Mouse (Mus musculus): ENCODE data around the gene Atp6v1e2. TPM values are rescaled to one million over a fixed set of nuclear protein-coding genes. Genes with fewer than 3 reads are reported as not detected.

Atp6v1e2 gene
- polyA plus RNA-seq (2015; fragmentation: Nextera tagmentation; extraction: Ambion mirVana): not detected in 2 replicates

DNA sequence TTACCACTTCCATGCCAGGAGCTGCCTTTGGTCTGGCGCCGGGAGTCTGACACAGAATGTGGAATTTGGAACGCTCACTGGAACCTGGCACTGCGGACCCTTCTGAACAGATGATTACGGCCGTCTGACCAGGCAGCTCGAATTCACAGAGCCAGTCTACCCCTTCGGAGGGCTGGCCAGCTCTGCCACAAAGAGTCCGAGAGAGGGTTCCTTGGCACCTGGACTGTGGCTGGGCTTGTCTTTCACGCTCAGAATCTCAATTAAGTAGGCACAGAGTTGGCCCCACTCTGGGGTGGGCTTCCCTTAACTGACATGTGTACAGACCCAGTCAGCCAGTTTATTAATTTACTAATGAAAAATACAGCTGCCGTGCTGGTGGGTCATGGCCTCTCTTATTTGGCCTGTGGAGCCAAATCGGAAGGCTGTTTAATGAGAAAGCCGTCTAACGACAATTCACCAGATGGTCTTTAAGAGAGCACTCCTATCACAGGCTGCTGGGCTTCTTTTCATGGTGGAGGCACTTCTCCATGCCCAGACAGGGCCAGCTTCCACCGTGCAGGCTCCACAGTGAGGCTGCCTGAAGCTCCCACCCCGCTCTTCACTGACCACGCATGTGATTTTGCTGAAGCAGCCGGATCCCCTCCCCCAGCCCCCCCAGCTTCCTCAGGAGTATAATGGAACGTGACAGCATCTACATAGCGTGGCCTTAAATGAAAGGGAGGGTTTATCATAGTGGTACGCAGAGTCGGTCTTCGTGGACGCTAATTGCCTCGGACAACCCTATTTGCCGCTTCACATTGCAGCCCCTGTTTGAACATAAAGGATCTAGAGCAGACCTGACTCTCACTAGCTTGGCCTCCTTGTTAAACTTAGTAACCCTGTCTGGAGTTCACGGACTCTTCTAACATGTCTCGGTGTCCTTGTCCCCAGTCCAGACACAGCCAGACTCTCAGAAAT lies at the start of gene Atp6v1e2:
Gene Atp6v1e2 (minus strand): TSS at position 58 of the 957 bp plus-strand sequence.
- TF ChIP-seq EP300 (IDR thresholded peaks at IDR 0.05; ENCODE audit: low read depth) (no peak), CTCF (IDR thresholded peaks at IDR 0.05; ENCODE audit: low read depth) (no peak)
- Histone ChIP-seq H3K4me2 (ENCODE audit: low read depth, low read length) (no peak within 1 kb of the TSS), H3K27me3 (ENCODE audit: insufficient read depth, low read length) (no peaks in the 10 kb centered on the region), H3K9me3 (ENCODE audit: low read length) (no peaks in the 10 kb centered on the region), H3K27ac (ENCODE audit: low read depth) (no peak within 1 kb of the TSS), H3K4me3 (ENCODE audit: low read depth, low read length) (no peak within 1 kb of the TSS), H3K4me1 (ENCODE audit: insufficient read depth) (no peaks in the 10 kb centered on the region), H3K9ac (replicated peaks) (no peak within 1 kb of the TSS), H3K36me3 (replicated peaks; ENCODE audit: insufficient read depth, low read length) (no peaks in the 10 kb centered on the region)
- WGBS (ENCODE audit: insufficient replicate concordance): 83% methylated on average over 28 of the region's 28 CpGs
- ATAC-seq (no peak), DNase-seq (no peak)

DNA sequence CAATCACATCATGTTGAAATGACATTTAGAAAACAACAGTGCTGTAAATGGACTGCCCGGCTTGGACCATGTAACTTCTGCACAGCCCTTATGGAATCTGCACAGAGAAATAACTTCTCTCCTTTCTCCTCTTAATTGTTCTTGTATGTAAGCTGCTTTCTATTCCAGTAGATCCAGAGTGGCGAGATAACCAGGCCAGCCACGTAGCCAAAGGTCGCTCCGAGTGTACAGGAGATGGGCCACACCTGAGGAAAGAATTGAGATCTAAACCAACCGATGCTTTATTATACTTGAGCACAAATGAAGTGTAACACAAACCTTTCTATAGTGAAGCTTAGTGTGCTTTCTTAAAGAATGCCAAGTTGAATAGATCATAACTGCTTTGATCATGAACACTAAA lies 49.6 kb upstream of the Atp6v1e2 start:
- H3K4me1 ChIP-seq (ENCODE audit: insufficient read depth): no peaks in the 10 kb centered on the region
- peaks cover 8% of the 10 kb centered on the region for H3K36me3 ChIP-seq (replicated peaks; ENCODE audit: insufficient read depth, low read length)
- no peak overlapping the region for H3K4me3 ChIP-seq (ENCODE audit: low read depth, low read length)
- H3K4me2 ChIP-seq (ENCODE audit: low read depth, low read length): no peak overlapping the region
- H3K9me3 ChIP-seq (ENCODE audit: low read length): no peaks in the 10 kb centered on the region
- WGBS (ENCODE audit: insufficient replicate concordance): 86% methylated on average over 6 of the region's 6 CpGs
- ATAC-seq: no peak
- no peak overlapping the region for H3K9ac ChIP-seq (replicated peaks)
- no peak overlapping the region for H3K27ac ChIP-seq (ENCODE audit: low read depth)
- no peak for TF ChIP-seq CTCF (IDR thresholded peaks at IDR 0.05; ENCODE audit: low read depth)
- no peak for TF ChIP-seq EP300 (IDR thresholded peaks at IDR 0.05; ENCODE audit: low read depth)
- DNase-seq: no peak
- H3K27me3 ChIP-seq (ENCODE audit: insufficient read depth, low read length): no peaks in the 10 kb centered on the region

DNA sequence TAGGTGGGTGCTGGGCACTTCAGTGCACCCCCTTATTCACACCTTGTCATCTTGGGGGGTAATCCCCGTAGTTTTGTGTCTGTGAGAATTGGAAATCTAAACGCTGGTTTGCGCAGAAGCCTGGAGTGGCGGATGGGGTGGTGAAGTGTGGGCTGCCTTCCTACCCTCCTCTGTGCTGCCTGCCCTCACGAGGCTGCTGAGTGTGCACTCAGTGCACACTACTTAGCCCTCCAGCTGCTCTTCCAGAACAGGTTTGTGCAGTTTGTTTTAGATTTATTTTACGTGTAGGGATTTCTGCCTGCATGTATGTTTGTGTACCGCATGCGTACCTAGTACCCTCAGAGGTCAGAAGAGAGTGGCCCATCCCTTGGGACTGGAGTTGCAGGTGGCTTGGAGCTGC lies 43.6 kb upstream of the Atp6v1e2 start:
- H3K36me3 ChIP-seq (replicated peaks; ENCODE audit: insufficient read depth, low read length): no peaks in the 10 kb centered on the region
- ATAC-seq: no peak
- TF ChIP-seq EP300 (IDR thresholded peaks at IDR 0.05; ENCODE audit: low read depth): no peak
- no peak for TF ChIP-seq CTCF (IDR thresholded peaks at IDR 0.05; ENCODE audit: low read depth)
- H3K4me2 ChIP-seq (ENCODE audit: low read depth, low read length): no peak overlapping the region
- no peaks in the 10 kb centered on the region for H3K9me3 ChIP-seq (ENCODE audit: low read length)
- no peak overlapping the region for H3K9ac ChIP-seq (replicated peaks)
- no peak overlapping the region for H3K27ac ChIP-seq (ENCODE audit: low read depth)
- WGBS (ENCODE audit: insufficient replicate concordance): 85% methylated on average over 8 of the region's 8 CpGs
- no peak overlapping the region for H3K4me3 ChIP-seq (ENCODE audit: low read depth, low read length)
- DNase-seq: no peak
- H3K27me3 ChIP-seq (ENCODE audit: insufficient read depth, low read length): no peaks in the 10 kb centered on the region
- H3K4me1 ChIP-seq (ENCODE audit: insufficient read depth): no peaks in the 10 kb centered on the region

DNA sequence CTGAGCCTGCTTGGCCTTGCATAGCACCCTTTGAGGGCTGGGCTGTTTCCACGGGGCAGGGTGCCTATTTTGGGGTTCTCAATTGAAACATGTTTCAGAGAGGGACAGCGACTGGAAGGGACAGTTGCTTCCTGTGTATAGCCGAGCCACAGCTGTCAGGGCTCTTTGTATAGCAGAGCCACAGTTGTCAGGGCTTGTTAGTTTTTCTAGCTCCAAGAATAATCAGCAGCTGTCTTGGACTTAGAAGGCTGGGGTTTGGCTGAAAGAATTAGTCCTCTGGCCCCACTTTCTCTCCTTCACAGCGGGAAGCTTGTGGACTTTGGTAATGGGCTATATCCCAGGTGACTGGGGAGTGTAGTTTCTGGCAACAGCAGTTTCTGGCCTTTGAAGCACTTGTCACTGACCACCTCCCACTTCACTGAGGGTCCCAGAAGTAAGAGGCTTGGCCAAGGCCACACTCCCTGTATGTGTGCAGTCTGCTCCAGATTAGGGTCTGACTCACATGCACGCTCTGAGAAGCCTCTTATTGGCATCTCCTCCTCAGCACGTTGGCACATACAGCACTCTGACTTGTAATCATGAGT lies 41.0 kb upstream of the Atp6v1e2 start:
- Histone ChIP-seq H3K4me3 (ENCODE audit: low read depth, low read length) (no peak overlapping the region), H3K36me3 (replicated peaks; ENCODE audit: insufficient read depth, low read length) (no peaks in the 10 kb centered on the region), H3K4me1 (ENCODE audit: insufficient read depth) (no peaks in the 10 kb centered on the region), H3K9ac (replicated peaks) (no peak overlapping the region), H3K27me3 (ENCODE audit: insufficient read depth, low read length) (no peaks in the 10 kb centered on the region), H3K9me3 (ENCODE audit: low read length) (no peaks in the 10 kb centered on the region), H3K4me2 (ENCODE audit: low read depth, low read length) (no peak overlapping the region), H3K27ac (ENCODE audit: low read depth) (no peak overlapping the region)
- WGBS (ENCODE audit: insufficient replicate concordance): 64% methylated on average over 6 of the region's 6 CpGs
- TF ChIP-seq EP300 (IDR thresholded peaks at IDR 0.05; ENCODE audit: low read depth) (no peak), CTCF (IDR thresholded peaks at IDR 0.05; ENCODE audit: low read depth) (no peak)
- 0 out of 2 replicates have a peak, but pooled peaks have one; percentile 25 for ATAC-seq
- DNase-seq: no peak

DNA sequence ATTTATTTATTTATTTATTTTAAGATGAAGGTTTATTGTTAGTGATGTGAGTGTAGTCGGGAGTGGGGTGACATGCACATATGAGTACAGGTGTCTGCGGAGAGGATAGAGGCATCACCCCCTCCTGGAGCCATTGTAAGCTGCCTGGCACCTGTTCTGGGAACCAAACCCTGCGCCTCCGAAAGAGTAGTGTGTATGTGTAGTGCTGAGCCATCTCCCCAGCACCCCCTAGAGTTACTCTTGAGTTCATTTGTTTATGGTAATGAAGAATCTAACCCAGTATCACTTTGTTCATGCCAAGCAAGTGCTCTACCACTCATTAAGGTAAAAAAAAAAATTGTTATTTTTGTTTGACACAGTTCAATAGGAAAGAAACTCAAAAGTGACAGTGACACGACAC lies 40.5 kb upstream of the Atp6v1e2 start:
- Histone ChIP-seq H3K9ac (replicated peaks) (no peak overlapping the region), H3K4me1 (ENCODE audit: insufficient read depth) (no peaks in the 10 kb centered on the region), H3K36me3 (replicated peaks; ENCODE audit: insufficient read depth, low read length) (no peaks in the 10 kb centered on the region), H3K9me3 (ENCODE audit: low read length) (no peaks in the 10 kb centered on the region), H3K27ac (ENCODE audit: low read depth) (no peak overlapping the region), H3K27me3 (ENCODE audit: insufficient read depth, low read length) (no peaks in the 10 kb centered on the region), H3K4me3 (ENCODE audit: low read depth, low read length) (no peak overlapping the region), H3K4me2 (ENCODE audit: low read depth, low read length) (no peak overlapping the region)
- ATAC-seq: no peak
- DNase-seq: no peak
- WGBS (ENCODE audit: insufficient replicate concordance): 73% methylated on average over 5 of the region's 5 CpGs
- TF ChIP-seq CTCF (IDR thresholded peaks at IDR 0.05; ENCODE audit: low read depth): 0 out of 2 replicates have a peak, but pooled peaks have one; percentile 13
- TF ChIP-seq EP300 (IDR thresholded peaks at IDR 0.05; ENCODE audit: low read depth): no peak

DNA sequence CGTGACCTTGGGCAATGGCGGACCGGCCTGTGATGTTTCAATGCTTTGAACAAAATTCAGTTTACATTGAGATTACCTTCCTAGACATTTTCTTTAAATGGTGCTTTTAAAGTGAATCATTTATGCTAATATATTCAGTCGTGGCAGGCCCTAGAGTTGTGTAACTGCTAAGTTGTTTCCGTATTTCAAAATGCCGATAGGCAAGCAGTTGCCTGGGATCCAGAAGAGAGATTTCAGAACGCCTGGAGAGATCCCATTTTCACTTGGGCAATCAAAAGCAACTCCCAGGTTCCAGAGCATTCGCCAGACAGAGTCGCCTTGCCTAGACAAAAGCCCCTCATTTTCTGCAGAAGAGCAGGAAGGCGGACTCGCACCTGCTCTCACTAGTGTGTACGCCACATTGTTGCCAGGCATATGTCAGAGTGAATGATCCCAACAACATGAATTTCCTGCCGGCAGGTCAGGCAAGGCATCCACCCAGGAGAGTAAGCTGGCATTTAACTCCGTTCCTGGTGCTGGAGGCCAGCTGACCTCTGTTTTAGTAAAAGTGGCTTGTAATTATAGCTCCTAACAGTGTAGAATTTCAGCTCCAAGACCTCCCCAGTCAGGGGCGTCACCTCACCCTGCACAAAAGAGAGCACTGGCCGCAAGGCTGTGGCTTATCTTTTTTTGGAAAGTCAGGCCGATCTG lies 38.9 kb upstream of the Atp6v1e2 start:
- Histone ChIP-seq H3K9me3 (ENCODE audit: low read length) (no peaks in the 10 kb centered on the region), H3K27me3 (ENCODE audit: insufficient read depth, low read length) (no peaks in the 10 kb centered on the region), H3K9ac (replicated peaks) (no peak overlapping the region), H3K27ac (ENCODE audit: low read depth) (no peak overlapping the region), H3K4me3 (ENCODE audit: low read depth, low read length) (no peak overlapping the region), H3K36me3 (replicated peaks; ENCODE audit: insufficient read depth, low read length) (no peaks in the 10 kb centered on the region), H3K4me2 (ENCODE audit: low read depth, low read length) (no peak overlapping the region), H3K4me1 (ENCODE audit: insufficient read depth) (no peaks in the 10 kb centered on the region)
- 64% methylated on average over 17 of the region's 17 CpGs for WGBS (ENCODE audit: insufficient replicate concordance)
- TF ChIP-seq CTCF (IDR thresholded peaks at IDR 0.05; ENCODE audit: low read depth) (no peak), EP300 (IDR thresholded peaks at IDR 0.05; ENCODE audit: low read depth) (no peak)
- ATAC-seq: no peak
- DNase-seq: no peak

Measured in liver, postnatal 0 days (tissue).